Mouse (Mus musculus) bone marrow, adult 2 months (tissue): ENCODE data around the gene Sema3e. TPM values are rescaled to one million over a fixed set of nuclear protein-coding genes. Genes with fewer than 3 reads are reported as not detected.

Experiments used
- H3K27ac ChIP-seq: fragments of 200-500 bp; 2 replicates; pipeline ENCODE4 v1.5.1; 2012; ENCODE audit warnings: low read depth, mild to moderate bottlenecking, control low read depth, inconsistent platforms, low read length; ENCODE audit not compliant: control insufficient read depth, poor library complexity, insufficient read depth
- H3K4me1 ChIP-seq: fragments of 200-500 bp; 2 replicates; pipeline ENCODE4 v1.6.1; 2011; ENCODE audit warnings: low read length; ENCODE audit not compliant: control insufficient read depth, insufficient read depth
- H3K4me3 ChIP-seq: fragments of 200-500 bp; replicated peaks from 2 replicates; pipeline ENCODE3; 2011; ENCODE audit warnings: mild to moderate bottlenecking, low read depth, low read length, control low read depth; ENCODE audit not compliant: control insufficient read depth
- CTCF ChIP-seq: fragments of 200-500 bp; IDR thresholded peaks from 2 replicates; pipeline ENCODE4 v1.5.1; 2011; ENCODE audit warnings: low read length, control low read depth; ENCODE audit not compliant: control insufficient read depth, insufficient read depth
- POLR2A ChIP-seq: fragments of 200-500 bp; IDR thresholded peaks from 2 replicates; pipeline ENCODE4 v1.6.1; 2011; ENCODE audit warnings: low read depth, mild to moderate bottlenecking, control low read depth, low read length, borderline replicate concordance; ENCODE audit not compliant: control insufficient read depth
- WGBS: fragments of 180-500 bp; shearing (Covaris S2); methylation state at CpG from one replicate; pipeline ENCODE4 v1.1.7; 2018; 5-methylcytosine and 5-hydroxymethylcytosine counted together
- polyA plus RNA-seq: library from polyadenylated mRNA; stranded (reverse); fragments of >200 nt; gene quantifications from 2 replicates; pipeline ENCODE4 v1.2.4, GENCODE M21; 2011; ENCODE audit warnings: low replicate concordance; ENCODE audit not compliant: missing spikeins, insufficient read depth, insufficient read length

Gene Sema3e
- polyA plus RNA-seq, 1 experiment, result not detected

DNA sequence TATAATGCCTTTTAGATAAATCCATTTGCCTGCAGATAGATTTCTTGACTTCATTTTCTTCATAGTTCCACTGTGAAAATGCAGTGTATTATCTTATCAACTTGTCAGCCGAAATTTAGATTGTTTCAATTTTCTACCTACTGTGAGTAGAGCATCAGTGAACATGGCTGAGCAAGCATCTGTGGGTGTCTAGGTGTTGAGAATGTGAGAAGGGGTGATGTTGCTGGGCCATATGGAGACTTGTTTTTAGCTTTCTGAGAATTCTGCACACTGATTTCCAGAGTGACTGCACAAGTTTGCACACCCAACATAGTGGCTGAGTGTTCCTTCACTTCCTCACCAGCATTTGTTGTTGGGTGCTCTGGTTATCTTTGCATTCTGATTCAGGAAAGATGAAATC, 71.1 kb downstream of the Sema3e start:
- H3K4me1 ChIP-seq, result no peaks in the 10 kb centered on the region
- H3K27ac ChIP-seq, result no peak overlapping the region
- no peak for TF ChIP-seq POLR2A
- TF ChIP-seq CTCF, result no peak
- WGBS, result 71% methylated on average over 1 of the region's 1 CpGs
- no peak overlapping the region for H3K4me3 ChIP-seq

DNA sequence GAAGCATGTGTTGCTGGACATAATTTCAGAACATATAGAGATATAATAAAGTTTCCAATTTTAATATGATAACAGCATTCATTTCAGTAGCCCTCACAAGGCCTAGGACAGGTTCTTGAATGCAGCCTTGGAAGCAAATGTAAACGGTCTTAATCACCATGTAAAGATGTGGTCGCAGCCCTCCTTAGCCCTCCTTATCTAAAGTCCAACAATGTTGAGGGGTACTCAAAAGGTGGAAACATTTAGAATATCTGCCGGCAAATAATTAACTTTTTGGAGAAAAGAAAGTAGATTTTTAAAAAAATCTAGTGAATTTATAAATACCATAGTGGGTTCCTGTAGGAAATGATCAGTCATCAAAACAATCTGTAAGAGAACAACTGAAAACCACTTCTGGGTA, 73.6 kb downstream of the Sema3e start:
- Histone ChIP-seq H3K4me3 (no peak overlapping the region), H3K27ac (no peak overlapping the region), H3K4me1 (no peaks in the 10 kb centered on the region)
- no peak for TF ChIP-seq POLR2A
- TF ChIP-seq CTCF, result no peak
- 82% methylated on average over 3 of the region's 3 CpGs for WGBS

DNA sequence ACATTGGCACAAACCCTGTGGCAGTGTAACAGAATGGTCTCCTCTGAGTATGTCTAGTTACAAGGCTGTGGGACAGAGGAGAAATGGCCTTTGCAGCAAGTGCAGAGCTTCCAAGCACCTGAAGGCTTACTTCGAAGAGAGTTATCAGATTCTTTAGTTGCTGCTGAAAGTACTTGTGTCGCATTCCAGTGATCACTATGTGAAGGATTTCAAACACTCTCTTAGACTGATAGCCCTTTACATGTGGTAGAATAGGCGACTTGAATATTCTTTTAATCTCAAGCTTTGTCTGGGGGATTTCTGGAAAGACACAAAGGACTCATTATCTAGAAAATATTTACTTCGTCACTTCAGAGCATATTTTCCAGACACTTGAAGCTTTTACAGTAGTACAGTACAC, 82.3 kb downstream of the Sema3e start:
- Histone ChIP-seq H3K27ac (no peak overlapping the region), H3K4me3 (no peak overlapping the region), H3K4me1 (no peaks in the 10 kb centered on the region)
- 70% methylated on average over 4 of the region's 4 CpGs for WGBS
- TF ChIP-seq POLR2A, result no peak
- no peak for TF ChIP-seq CTCF

DNA sequence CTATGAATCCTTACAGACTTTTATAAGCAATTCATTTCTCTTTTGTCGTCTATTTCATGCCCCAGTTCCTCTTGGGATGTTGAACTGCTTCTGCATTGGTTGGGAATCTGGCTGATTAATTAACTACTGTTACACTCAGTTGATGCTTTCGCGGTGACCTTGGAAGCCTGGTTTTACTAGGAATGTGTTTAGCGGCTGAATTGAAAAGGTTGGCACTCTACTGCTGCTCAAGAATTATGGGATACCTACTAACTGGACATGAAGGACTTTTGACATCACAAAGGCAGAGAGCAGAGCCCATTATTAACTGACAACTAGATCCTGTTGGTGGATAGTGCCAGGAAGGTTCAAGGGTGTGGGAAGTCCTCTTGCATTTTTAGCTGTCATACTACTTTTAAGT, 83.9 kb downstream of the Sema3e start:
- WGBS, result 81% methylated on average over 4 of the region's 4 CpGs
- TF ChIP-seq POLR2A, result no peak
- TF ChIP-seq CTCF, result no peak
- no peak overlapping the region for H3K27ac ChIP-seq

DNA sequence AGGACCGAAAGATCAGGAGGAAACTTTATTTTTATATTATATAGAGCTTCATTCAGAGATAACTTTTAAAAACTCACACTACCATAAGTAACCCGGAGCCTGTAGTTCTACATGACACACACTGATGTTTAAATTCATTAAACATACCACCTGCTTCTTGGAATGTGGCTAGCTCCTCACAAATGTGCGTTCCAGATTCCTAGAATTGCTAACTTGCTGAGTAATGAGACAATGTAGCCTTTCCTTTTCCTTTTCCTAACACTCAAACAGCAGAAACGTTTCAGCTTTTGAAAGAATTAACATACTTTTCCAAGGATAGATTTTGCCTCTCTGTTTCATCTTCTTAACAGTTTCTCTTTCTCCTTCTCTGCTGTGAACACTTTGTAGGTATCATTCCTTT, 86.3 kb downstream of the Sema3e start:
- no peak overlapping the region for H3K4me3 ChIP-seq

More for the DNA sequence above, 83.9 kb downstream of the Sema3e start:
- no peaks in the 10 kb centered on the region for H3K4me1 ChIP-seq
- no peak overlapping the region for H3K4me3 ChIP-seq

DNA sequence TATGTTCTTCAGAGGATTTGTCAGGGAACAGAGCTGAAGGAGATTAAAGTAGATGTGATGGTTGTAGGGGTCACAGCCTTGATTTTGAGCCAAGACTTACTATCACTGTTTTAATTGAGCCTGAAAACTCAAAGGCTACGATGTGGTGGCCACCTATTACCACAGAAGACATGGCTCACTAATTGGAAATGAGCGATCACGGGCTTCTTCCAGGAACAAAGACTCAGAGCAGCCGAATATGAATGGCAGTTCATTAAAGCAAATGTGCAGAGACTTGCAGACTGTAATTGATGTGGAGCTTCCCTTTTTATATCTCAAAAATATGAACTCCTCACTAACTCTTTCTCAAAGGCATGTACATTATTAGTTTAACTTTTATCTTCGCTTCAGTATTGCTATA, 96.8 kb downstream of the Sema3e start:
- 73% methylated on average over 5 of the region's 5 CpGs for WGBS
- Histone ChIP-seq H3K4me1 (no peaks in the 10 kb centered on the region), H3K27ac (no peak overlapping the region), H3K4me3 (no peak overlapping the region)
- TF ChIP-seq POLR2A, result no peak
- TF ChIP-seq CTCF, result no peak

More for the DNA sequence above, 86.3 kb downstream of the Sema3e start:
- H3K27ac ChIP-seq, result no peak overlapping the region
- WGBS, result 62% methylated on average over 4 of the region's 4 CpGs
- no peaks in the 10 kb centered on the region for H3K4me1 ChIP-seq
- TF ChIP-seq CTCF (no peak), POLR2A (no peak)

DNA sequence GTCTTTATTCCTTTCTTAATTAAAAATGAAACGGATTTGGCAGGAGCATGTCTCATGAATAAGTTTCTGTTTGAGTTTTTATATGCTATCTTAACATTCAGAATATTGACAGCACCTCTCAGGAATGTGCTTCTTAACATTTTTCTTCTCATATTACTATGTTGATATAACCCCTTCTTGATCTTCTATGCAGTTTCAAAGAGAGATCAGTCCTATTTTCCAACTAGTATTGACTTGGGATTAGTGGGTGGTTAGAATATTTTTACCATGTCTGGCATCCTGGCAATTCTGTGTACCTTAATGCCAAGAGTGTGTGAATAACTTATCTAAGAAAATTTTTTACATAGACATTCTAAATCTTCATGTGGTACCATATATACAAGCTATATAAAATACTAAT, 101.5 kb downstream of the Sema3e start:
- 60% methylated on average over 1 of the region's 1 CpGs for WGBS
- Histone ChIP-seq H3K27ac (no peak overlapping the region), H3K4me1 (no peaks in the 10 kb centered on the region), H3K4me3 (no peak overlapping the region)
- TF ChIP-seq POLR2A, result no peak
- TF ChIP-seq CTCF, result no peak

DNA sequence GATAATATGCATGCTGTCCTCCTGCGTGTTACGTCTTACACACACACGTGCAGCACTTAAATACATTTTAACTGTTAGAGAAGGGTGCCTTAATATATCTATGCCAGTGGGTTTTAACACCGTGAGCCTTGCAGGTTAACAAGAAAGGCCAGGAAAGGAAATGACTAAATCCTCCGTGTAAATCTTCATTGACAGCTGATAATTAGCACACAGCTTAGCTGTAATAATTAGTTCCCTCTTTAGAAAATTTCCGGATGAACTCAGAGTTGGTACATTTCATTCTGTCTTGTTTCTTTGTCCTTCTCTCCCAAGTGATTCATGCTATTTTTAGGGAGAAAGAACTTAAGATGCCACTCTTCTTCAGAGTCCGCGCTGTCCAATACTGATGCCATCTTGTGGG, 110.9 kb downstream of the Sema3e start:
- WGBS, result 60% methylated on average over 8 of the region's 8 CpGs

DNA sequence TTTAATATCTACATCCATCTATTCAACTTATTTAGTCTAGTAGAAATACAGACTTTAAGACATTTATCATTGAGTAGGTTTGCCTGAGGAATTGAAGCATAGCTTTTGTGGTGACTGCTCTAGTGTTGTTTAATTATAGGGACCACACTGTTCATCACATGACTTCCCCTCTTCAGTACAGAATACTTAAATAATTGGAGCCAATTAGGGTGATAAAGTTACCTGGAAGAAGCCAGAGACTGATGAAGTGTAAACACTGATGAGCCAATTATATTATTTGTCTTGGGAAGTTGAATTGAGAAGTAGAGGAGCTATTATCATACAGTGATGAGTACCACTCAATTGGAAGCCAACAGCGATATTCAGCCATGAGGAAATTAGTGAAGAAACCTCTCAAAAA, 113.6 kb downstream of the Sema3e start:
- 86% methylated on average over 1 of the region's 1 CpGs for WGBS
- H3K4me1 ChIP-seq, result no peaks in the 10 kb centered on the region

More for the DNA sequence above, 110.9 kb downstream of the Sema3e start:
- no peak overlapping the region for H3K4me3 ChIP-seq
- no peak overlapping the region for H3K27ac ChIP-seq
- TF ChIP-seq CTCF (no peak), POLR2A (no peak)
- H3K4me1 ChIP-seq, result no peaks in the 10 kb centered on the region

More for the DNA sequence above, 113.6 kb downstream of the Sema3e start:
- Histone ChIP-seq H3K27ac (no peak overlapping the region), H3K4me3 (no peak overlapping the region)
- no peak for TF ChIP-seq POLR2A
- no peak for TF ChIP-seq CTCF
